Mouse (Mus musculus): ENCODE data around the gene Frem2.

The Frem2 gene

GRCm38 (mm10) chr3:53656878-53657561, at the start of gene Frem2:
TSS of gene Frem2 (minus strand) at chr3:53657355.
- DNase-seq (ENCODE audit: low read depth, low spot score), result no peak

DNA sequence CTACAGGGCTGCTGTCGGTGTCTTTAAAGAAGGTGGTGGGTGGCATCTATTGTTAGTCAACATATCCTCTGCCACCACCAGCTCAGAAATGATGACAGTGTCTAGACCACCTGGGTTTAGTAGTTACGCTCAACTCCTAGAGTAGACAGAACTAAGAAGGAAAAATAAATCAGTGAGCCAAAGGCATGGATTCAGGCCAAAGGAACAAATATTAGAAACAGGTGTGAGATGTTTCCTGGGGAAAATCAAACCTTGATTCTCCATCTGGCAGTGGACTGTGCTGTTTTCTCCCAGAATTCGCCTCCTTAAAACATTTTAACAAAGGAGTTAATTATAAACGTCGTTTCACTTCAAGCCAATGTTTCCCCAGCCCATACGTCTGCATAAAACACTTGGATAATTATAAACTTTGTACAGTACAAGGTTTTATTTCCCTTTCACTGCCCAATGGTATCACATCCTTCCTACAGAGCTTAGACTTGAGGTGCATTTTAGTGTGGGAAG, 48.9 kb upstream of the Frem2 start:
- no peak for DNase-seq (ENCODE audit: low read depth, low spot score)

DNA sequence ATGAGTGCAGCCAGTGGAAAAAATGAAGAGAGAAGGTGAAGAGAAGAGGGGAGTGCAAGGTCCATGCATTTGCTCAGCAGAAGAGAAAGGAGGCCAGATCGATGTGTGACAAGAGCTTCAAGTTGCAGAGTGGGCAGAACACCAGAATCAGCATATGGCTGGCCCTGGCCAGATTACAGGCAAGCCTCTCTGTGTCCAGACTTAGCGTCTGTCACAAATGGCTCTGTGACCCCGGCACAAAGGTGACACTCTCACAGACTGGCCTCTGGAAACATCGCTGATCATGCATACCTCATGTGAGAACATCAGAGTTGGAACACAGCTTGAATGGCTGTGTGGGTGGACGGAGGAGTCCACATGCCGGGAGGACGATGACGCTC, 46.0 kb upstream of the Frem2 start:
- no peak for DNase-seq (ENCODE audit: low read depth, low spot score)

- no peak for DNase-seq (ENCODE audit: low read depth, low spot score)
Observed at GRCm38 (mm10) chr3:53702421-53703125, 45.4 kb upstream of the Frem2 start.

GRCm38 (mm10) chr3:53701940-53702339, 44.8 kb upstream of the Frem2 start:
- no peak for DNase-seq (ENCODE audit: low read depth, low spot score)

DNA sequence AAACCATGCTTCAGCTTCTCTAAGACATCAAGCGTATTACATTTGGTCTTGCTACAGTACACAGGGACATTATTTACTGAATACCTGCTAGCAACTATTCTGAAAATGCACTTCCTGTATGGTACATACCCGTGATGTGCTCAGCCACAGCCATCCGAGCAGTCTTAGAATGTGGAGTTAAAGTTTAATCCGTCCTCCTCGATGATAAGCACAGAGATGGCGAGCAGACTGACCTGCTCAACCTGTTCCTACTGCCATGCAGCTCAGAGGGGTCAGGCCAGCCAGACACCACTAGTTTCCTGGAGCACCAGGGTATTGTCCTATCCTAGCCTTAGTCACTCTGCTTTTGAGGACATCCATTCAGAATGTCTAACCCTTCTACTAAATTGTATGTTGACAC, 30.6 kb upstream of the Frem2 start:
- no peak for DNase-seq (ENCODE audit: low read depth, low spot score)

DNA sequence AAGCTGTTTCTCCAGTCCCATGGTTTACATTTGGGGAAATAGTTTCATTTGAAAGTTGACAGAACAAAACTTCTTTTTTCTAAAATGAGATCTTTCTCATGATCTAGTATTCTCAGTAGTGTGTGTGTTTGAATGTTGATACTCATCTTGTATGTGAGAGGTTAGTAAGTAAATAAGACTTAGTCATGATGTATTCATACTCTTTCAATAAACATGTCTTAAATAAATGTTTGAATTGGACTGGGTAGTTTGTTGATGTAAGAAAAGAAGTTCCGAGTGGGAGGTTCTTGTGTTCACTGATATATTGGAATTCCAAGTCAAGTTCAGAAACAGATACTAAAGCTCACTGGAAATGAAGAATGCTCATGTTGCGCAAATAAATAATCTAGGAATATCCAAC, 25.1 kb upstream of the Frem2 start:
- no peak for DNase-seq (ENCODE audit: low read depth, low spot score)

- no peak for DNase-seq (ENCODE audit: low read depth, low spot score)
Observed at GRCm38 (mm10) chr3:53680816-53681215, 23.7 kb upstream of the Frem2 start.

- no peak for DNase-seq (ENCODE audit: low read depth, low spot score)
Observed at GRCm38 (mm10) chr3:53674225-53674624, 17.1 kb upstream of the Frem2 start.

DNA sequence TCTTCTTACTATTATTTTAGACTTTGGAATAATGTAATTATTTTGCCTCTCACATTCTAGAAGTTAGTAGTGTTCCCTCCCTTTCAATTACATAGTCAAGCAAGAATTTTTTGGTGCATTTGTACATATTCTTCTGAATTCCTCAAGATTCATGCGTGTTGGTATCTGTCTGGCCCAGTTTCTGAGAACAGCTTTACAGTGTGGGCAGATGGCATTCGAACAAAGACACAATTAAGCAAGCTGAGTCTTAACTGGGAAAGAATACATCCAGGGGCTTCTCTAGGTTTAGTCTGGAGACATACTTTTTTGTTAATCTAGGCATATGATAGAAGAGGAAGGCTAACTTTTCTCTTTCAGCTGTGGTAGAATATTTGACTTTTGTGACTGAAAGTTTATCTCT, 12.6 kb upstream of the Frem2 start:
- no peak for DNase-seq (ENCODE audit: low read depth, low spot score)

GRCm38 (mm10) chr3:53657744-53658534, 784 bp upstream of the Frem2 start:
- no peak for DNase-seq (ENCODE audit: low read depth, low spot score)

- no peak for DNase-seq (ENCODE audit: low read depth, low spot score)
Observed at GRCm38 (mm10) chr3:53656328-53656877, 752 bp downstream of the Frem2 start.

- no peak for DNase-seq (ENCODE audit: low read depth, low spot score)
Observed at GRCm38 (mm10) chr3:53655343-53655742, 1.8 kb downstream of the Frem2 start.

DNA sequence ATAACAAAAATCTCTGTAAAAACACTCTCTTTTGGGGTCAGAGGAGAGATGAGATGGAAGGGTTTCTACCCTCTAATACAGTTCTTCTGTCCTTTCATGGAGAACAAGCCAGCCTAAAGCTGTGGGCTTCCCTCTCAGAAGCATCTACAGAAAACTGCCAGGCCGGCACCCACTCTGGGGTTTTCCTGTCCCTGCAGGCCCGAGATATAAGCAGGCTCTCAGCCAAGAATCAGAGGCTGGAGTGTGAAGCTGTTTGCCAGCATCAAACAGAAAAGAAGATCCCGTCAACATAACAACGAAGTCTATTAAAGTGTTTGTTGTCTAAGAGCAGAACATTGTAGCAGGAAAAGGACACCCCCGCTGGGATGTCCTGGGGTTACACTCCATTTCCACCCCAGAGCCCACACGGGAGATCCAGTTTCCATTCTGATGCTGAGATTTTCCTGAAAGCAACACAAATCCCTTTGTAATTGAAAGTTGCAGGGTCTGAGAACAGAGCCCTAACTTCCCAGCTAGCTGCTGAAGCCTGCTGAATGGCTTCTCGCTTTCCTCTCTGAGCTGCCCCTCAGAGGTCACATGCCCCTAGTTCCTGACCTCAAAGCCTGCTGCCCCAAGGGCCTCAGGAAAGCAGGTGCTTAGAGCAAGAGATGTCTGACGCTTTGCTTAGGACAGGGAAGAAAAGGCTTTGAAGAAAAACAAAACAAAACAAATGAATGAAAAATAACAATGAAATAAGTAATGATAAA, 7.0 kb downstream of the Frem2 start:
- no peak for DNase-seq (ENCODE audit: low read depth, low spot score)

DNA sequence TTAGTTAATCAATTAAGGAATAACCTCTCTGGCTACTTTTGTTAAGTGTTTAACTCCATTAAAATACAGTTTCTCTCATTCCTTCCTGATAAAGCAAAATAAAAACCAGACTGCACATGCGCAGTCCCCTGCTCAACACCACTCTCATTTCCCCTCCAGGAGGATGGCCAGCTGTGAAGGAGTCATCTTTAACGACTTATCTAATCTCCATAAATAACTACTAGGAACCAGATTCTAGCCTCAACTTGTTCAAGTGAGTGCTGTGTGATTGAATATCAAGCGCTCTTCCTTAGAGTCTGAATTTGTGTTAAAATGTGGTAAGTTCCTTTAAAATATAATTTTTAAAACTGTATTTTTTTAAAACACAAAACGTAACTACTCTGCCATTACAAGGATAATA, 7.7 kb downstream of the Frem2 start:
- no peak for DNase-seq (ENCODE audit: low read depth, low spot score)

DNA sequence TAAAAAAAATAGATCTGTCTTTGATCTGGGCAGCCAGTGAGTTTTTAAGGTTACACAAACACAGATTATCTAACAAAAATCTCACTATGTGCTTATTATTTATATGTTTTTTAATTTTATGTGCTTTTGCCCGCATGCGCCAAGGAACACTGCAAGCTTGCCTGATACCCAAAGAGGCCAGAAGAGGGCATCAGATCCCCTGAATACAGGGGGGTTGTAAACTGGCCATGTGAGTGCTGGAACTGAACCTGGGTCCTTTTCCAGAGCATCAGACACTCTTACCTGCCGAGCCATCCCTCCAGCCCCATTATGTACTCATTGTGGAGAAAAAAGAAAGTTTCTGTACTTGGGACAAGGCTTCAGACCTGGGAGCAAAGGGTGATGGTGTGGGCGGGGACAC, 8.3 kb downstream of the Frem2 start:
- no peak for DNase-seq (ENCODE audit: low read depth, low spot score)

DNA sequence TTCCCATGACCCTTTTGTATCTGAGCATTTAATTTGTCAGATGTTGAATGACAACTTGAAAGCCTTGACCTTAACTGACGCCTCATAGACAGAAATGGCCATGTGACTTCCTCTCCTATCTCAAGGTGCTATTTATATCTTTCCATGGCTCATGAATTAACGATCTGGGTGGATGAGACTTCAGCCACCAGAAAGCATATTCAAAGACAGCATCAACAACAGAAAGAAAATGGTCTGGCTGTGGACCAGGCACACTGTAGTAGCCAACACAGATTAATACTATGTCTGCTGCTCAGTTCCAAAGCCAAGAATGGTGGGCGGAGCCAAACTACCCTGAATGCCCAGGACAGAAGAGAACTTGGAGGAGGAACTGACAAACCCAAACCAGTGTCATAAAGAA, 21.2 kb downstream of the Frem2 start:
- DNase-seq (ENCODE audit: low read depth, low spot score), result no peak

- no peak for DNase-seq (ENCODE audit: low read depth, low spot score)
Observed at GRCm38 (mm10) chr3:53631126-53631525, 26.0 kb downstream of the Frem2 start.

DNA sequence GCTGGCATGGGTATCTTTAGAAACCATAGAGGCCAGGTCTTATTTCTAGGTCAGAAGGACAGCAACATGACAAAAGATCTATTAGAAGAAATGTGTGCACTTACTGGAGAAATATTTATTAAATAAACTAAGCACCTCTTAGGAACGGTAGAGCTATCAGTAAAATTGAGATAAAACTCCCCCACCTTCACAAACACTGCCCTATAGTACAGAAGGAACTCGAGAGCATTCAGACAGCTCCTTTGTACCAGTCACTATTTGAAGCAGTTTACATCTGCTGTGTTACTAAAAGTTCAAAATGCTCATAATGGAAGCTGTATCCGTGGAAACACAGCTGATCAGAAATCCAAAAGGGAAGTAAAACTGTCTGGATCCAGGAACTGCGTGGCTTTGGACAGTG, 26.5 kb downstream of the Frem2 start:
- DNase-seq (ENCODE audit: low read depth, low spot score), result no peak

DNA sequence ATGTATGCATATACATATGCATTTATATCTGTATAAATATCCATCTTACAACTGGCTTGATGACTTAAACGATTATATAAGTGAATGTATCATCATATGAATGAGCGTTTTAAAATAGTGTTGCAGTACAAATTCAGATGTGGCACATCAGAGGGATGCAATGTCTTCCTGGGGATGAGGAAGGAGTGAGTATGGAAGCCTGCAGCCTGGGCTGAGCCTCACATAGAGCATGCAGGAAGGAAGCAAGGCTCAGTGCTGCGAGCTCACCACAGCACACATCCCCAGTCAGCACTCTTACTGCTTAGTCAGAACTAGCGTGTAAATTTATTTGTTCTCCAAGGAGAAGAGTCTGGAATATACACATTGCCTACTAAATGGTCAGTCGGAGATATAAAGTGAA, 27.2 kb downstream of the Frem2 start:
- DNase-seq (ENCODE audit: low read depth, low spot score), result no peak

GRCm38 (mm10) chr3:53623222-53623621, 33.9 kb downstream of the Frem2 start:
- DNase-seq (ENCODE audit: low read depth, low spot score), result no peak
